Mouse (Mus musculus) spleen, adult 2 months (tissue): ENCODE results near the gene Vdr. TPM values are rescaled to one million over a fixed set of nuclear protein-coding genes. Genes with fewer than 3 reads are reported as not detected.
A peak's percentile ranks its signal among the peaks of the same experiment; 100 is the strongest.

ENCODE experiments used
- DNase-seq, 2 experiments: peaks; one replicate each; pipeline versions ENCODE4 v3.0.0 to v3.0.0-alpha.2; 2012 to 2021; ENCODE audit warnings: low spot score in 2 of 2, low read depth in 1 of 2
- H3K27ac ChIP-seq: fragments of 200-500 bp; 2 replicates; pipeline ENCODE4 v1.5.1; 2012; ENCODE audit warnings: low read length, inconsistent platforms; ENCODE audit not compliant: insufficient read depth
- H3K27me3 ChIP-seq: fragments of 200-500 bp; 2 replicates; pipeline ENCODE4 v1.6.1; 2012; ENCODE audit warnings: mild to moderate bottlenecking, moderate library complexity, low read length, inconsistent platforms; ENCODE audit not compliant: control insufficient read depth, insufficient read depth
- H3K36me3 ChIP-seq: fragments of 200-500 bp; 2 replicates; pipeline ENCODE4 v1.6.1; 2012; ENCODE audit warnings: mild to moderate bottlenecking, low read length, inconsistent platforms; ENCODE audit not compliant: control insufficient read depth, insufficient read depth
- H3K4me1 ChIP-seq: fragments of 200-500 bp; 2 replicates; pipeline ENCODE4 v1.6.1; 2011; ENCODE audit warnings: inconsistent platforms; ENCODE audit not compliant: control insufficient read depth, insufficient read depth, insufficient read length
- H3K4me3 ChIP-seq: fragments of 200-500 bp; 2 replicates; pipeline ENCODE4 v1.5.1; 2011; ENCODE audit warnings: mild to moderate bottlenecking, inconsistent platforms; ENCODE audit not compliant: insufficient read depth, insufficient read length; ENCODE audit errors: extremely low read depth
- CTCF ChIP-seq: fragments of 200-500 bp; IDR thresholded peaks from 2 replicates; pipeline ENCODE4 v1.5.1; 2011; ENCODE audit warnings: mild to moderate bottlenecking, inconsistent platforms; ENCODE audit not compliant: insufficient read depth, insufficient read length, insufficient replicate concordance; ENCODE audit errors: extremely low read depth
- POLR2A ChIP-seq: fragments of 200-500 bp; IDR thresholded peaks from 2 replicates; pipeline ENCODE4 v1.6.1; 2011; ENCODE audit warnings: low read depth, low read length, inconsistent platforms
- WGBS: fragments of 180-500 bp; shearing (Covaris S2); methylation state at CpG from one replicate; pipeline ENCODE4 v1.1.7; 2018; 5-methylcytosine and 5-hydroxymethylcytosine counted together
- polyA plus RNA-seq: library from polyadenylated mRNA; depleted of rRNA; stranded (reverse); fragments of >200 nt; gene quantifications from 2 replicates; pipeline ENCODE4 v1.2.3, GENCODE M21; 2012

The Vdr gene
- polyA plus RNA-seq, 1 experiment, result 0.70 TPM

DNA sequence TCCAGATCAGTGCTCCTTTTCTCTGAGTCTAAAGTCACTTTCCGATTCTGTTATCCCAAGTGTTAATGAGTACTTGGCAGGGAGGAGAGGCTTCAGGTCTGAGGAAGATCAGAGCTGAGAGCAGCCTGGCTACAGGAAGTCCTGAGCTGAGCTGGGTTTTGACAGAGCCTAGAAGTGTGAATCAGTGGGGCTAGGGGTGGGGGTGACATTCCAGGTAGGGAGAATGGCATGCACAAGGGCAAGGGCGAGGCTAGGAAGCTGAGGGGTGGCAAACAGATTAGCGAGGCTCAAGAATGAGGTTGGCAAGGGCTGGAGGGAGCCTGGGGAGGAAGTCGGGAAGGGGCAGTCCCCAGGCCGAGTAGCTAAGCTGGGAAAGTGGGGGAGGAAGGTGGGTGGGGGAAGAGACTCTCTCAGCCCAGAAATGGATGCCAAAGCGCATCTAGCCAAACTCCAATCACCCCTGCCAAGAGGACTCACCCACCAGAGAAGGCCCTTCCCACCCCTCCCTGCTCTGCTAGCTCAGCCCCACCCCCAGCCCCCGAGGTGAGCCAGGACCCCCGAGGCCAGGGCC is 72.9 kb downstream of the Vdr start:
- 20% methylated on average over 8 of the region's 8 CpGs for WGBS
- Histone ChIP-seq H3K4me3 (no peak overlapping the region), H3K27me3 (no peaks in the 10 kb centered on the region), H3K36me3 (no peaks in the 10 kb centered on the region), H3K27ac (peak overlapping the region; percentile 42), H3K4me1 (peaks cover 41% of the 10 kb centered on the region)
- no peak for DNase-seq
- TF ChIP-seq CTCF, result no peak
- TF ChIP-seq POLR2A, result no peak

DNA sequence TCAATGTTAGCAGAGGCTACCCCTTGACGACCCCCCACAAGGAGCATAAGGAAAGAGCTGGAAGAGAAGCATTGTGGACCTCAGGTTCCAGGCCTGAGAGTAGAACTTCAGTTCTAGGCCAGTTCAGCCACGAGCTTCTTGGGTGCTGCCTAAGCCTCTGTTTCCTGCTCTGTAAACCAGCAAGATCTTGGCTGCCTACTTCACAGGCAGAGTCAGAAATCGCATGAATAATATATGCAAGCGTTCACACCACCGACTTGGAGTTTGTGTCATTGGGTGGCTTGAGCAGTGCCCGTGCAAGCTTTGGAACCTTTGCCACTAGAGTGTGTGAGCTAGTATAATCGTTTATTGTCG is 73.6 kb downstream of the Vdr start:
- Histone ChIP-seq H3K27ac (peak overlapping the region; percentile 58), H3K27me3 (no peaks in the 10 kb centered on the region), H3K4me3 (no peak overlapping the region), H3K36me3 (no peaks in the 10 kb centered on the region), H3K4me1 (peaks cover 47% of the 10 kb centered on the region)
- 37% methylated on average over 8 of the region's 8 CpGs for WGBS
- TF ChIP-seq CTCF, result no peak
- no peak for TF ChIP-seq POLR2A
- no peak for DNase-seq

DNA sequence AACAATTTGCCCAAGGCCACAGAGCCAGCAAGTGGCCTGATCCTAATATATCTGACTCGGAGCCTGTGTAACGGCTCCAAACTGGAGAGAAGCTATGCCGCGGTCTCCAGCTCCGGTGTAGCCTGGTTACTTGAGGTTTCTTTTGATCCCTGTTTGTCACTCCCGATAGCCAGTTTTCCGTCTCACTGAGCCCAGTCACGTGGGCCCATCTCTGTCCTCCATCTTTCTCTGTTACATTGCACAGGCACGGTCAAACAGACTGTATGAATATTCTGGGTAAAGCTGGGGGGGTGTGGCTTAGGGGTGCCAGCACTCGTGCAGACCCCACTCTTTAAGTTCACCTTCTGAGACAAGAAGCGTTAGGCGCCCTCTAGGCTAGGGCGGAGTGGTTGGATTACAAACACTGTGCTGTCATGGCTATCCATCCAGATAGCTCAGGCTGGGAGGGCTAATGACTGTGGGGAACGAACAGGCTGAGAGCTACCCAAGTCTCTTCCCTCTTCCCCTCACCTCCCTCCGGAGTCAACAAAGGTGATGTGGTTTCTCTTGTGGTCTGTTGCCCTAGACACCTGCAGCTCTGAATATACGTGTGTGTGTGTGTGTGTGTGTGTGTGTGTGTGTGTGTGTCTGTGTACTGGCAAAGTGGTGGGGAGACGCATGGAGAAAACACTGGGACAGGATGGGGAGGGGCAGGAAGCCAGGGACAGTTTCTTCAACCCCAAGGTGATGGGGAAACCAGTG is 74.1 kb downstream of the Vdr start:
- DNase-seq, result no peak
- H3K36me3 ChIP-seq, result no peaks in the 10 kb centered on the region
- WGBS, result 61% methylated on average over 17 of the region's 17 CpGs
- no peaks in the 10 kb centered on the region for H3K27me3 ChIP-seq
- peak overlapping the region; percentile 58 for H3K27ac ChIP-seq
- H3K4me1 ChIP-seq, result peaks cover 46% of the 10 kb centered on the region
- TF ChIP-seq CTCF (no peak), POLR2A (no peak)
- no peak overlapping the region for H3K4me3 ChIP-seq

DNA sequence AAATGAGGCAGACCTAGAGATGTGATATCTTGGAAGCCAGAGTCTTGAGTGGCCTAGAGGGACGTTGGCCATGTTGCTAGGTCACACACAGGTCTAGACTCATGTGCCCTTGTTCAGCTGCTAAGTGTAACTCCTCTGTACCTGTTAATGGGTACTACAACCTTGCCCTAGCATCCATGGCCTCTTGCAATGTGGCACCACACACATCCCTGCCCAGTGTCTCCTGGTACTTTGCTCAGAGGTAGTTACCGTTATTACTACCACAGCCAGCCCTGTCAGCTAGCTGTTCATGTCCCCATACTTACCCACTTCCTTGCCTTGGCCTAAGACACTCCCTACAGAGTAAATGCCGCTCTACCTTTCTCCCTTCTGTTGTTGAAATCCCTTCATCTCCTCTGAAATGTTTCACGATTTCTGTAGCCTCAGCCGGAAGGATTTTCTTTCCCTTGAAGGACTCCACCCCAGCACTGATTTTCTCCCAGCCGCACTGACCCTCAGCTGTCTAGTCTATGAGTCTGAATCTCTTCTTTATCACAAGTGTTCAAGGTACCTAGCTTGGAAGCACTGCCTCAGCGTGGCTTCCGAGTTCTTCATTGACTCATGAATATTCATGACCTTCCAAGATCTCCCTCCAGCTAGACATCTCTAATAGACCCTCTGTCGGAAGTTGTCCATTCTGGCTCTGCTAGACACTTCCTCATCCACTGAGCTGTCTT is 77.5 kb downstream of the Vdr start:
- no peaks in the 10 kb centered on the region for H3K27me3 ChIP-seq
- peaks cover 47% of the 10 kb centered on the region; the same call in 1 of the 2 replicates for H3K4me1 ChIP-seq
- 55% methylated on average over 9 of the region's 9 CpGs for WGBS

DNA sequence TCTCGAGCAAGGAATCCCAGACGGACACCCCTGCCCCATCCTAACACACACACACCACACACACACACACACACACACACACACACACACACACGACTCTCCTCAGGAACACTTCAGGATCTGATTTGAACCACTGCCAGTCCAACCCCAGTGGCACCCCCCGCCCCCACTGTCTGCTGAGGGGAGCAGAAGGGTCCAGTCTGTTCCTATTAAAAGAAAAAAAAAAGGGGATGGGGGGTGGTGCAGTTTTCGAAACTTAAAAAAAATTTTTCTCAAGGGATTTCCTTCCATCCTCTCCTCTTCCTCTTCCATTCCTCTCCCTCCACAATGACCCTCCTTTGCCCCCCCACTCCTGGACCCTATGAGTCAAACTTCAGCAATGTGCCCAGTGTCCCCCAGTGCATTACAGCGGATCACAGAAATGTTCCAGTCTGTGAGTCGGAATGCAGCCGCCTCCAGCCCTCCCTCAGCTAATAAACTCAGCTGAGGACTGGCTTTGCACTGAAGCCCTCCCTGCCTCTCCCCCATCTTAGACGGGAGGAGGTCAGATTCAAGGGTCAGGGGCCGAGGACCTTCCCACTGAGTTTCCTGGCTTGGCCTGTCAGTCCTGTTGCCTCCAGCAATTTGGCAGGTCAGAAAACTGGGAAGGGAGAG is 78.3 kb downstream of the Vdr start:
- no peak for DNase-seq
- Histone ChIP-seq H3K4me1 (peaks cover 45% of the 10 kb centered on the region; the same call in 1 of the 2 replicates), H3K27me3 (no peaks in the 10 kb centered on the region), H3K4me3 (peak overlapping the region; percentile 73), H3K27ac (peak overlapping the region; percentile 93), H3K36me3 (no peaks in the 10 kb centered on the region)
- TF ChIP-seq CTCF (no peak), POLR2A (no peak)
- 42% methylated on average over 10 of the region's 10 CpGs for WGBS

More for the DNA sequence above, 77.5 kb downstream of the Vdr start:
- H3K27ac ChIP-seq, result peak overlapping the region; percentile 43
- H3K4me3 ChIP-seq, result no peak overlapping the region
- no peaks in the 10 kb centered on the region for H3K36me3 ChIP-seq
- TF ChIP-seq POLR2A (no peak), CTCF (no peak)
- no peak for DNase-seq

DNA sequence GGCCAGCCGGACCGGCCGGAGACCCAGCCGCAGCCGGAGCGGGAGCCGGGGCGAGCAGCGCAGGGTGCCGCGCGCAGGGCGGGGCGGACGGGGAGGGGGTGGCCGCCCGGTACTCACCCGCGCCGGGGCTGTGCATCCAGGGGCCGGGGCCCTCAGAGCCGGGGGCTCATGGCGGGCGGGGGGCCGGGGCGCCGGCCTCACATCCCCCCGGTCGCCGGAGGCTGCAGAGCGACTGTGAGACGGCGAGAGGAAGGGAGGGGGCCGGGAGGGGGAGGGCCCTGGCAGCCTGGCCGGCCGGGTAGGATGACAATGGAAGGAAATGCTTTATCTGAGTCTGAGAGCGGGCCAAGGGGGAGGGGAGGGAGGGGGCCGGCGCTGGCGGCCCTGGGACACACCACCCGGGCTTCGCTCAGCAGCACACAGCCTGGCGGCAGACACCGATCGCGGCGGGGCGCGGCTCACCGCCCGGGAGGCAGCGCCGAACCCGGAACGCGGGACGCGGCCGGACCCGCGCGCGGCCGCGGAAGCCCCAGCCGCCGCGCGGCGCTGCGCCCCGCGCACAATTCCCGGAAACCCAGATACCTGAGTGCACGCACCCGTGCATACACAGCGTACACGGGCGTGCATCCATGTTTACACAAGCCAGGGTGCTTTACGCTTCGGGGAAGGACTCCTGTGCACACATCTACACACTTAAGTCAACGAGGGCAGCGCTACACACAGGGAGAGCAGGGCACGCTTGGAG is 79.0 kb downstream of the Vdr start:
- no peaks in the 10 kb centered on the region for H3K36me3 ChIP-seq
- H3K4me3 ChIP-seq, result peak overlapping the region; percentile 73
- H3K4me1 ChIP-seq, result peaks cover 48% of the 10 kb centered on the region; the same call in 1 of the 2 replicates
- H3K27me3 ChIP-seq, result no peaks in the 10 kb centered on the region
- peak in 1 of 2 experiments; percentile 50 for DNase-seq
- WGBS, result 1% methylated on average over 73 of the region's 84 CpGs
- H3K27ac ChIP-seq, result peak overlapping the region; percentile 93
- TF ChIP-seq POLR2A (peak; percentile 53), CTCF (no peak)
